Mouse (Mus musculus) cerebellum, adult 2 months (tissue): Measurements from ENCODE around the gene Pnisr.

Source experiments
- CTCF ChIP-seq: fragments of 200-500 bp; IDR thresholded peaks from 2 replicates; pipeline ENCODE4 v1.5.1; 2011; ENCODE audit warnings: low read depth, mild to moderate bottlenecking, control low read depth, low read length, moderate library complexity, borderline replicate concordance; ENCODE audit not compliant: insufficient read depth
- POLR2A ChIP-seq: fragments of 200-500 bp; IDR thresholded peaks from 2 replicates; pipeline ENCODE4 v1.6.1; 2011; ENCODE audit warnings: low read length, control low read depth, borderline replicate concordance; ENCODE audit not compliant: insufficient read depth

GRCm38 (mm10) chr4:21814029-21814428, 33.4 kb upstream of the Pnisr start:
- peak; percentile 82 for TF ChIP-seq CTCF
- TF ChIP-seq POLR2A: no peak
